Mouse (Mus musculus) embryo, embryonic 11 days (tissue): ENCODE results near the gene Gm38100.

Source experiments
- DNase-seq: peaks from one replicate; pipeline ENCODE4 v3.0.0-alpha.2; 2015

The Gm38100 gene

DNA sequence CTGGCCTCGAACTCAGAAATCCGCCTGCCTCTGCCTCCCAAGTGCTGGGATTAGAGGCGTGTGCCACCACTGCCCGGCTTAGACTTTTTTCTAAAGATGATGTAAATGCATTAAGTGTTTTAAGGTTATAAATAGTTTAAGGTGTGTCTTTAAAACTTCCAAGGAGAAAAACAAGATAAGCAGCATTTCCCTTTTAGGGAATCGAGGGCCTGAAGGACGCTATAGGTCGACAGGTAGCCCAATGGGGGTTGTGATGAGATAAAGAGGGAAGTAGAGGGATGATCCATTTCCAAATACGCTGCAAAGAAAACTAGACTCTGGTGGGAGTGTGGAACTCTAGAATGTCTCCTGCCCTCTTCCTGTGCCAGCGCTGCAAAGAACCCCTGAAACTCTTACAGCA, at the start of gene Gm38100:
Gm38100 (plus strand) TSS at position 301 of the 400 bp plus-strand sequence.
- DNase-seq = no peak

- DNase-seq = no peak
Measured at GRCm38 (mm10) chr1:175870716-175871115, 49.4 kb upstream of the Gm38100 start.

DNA sequence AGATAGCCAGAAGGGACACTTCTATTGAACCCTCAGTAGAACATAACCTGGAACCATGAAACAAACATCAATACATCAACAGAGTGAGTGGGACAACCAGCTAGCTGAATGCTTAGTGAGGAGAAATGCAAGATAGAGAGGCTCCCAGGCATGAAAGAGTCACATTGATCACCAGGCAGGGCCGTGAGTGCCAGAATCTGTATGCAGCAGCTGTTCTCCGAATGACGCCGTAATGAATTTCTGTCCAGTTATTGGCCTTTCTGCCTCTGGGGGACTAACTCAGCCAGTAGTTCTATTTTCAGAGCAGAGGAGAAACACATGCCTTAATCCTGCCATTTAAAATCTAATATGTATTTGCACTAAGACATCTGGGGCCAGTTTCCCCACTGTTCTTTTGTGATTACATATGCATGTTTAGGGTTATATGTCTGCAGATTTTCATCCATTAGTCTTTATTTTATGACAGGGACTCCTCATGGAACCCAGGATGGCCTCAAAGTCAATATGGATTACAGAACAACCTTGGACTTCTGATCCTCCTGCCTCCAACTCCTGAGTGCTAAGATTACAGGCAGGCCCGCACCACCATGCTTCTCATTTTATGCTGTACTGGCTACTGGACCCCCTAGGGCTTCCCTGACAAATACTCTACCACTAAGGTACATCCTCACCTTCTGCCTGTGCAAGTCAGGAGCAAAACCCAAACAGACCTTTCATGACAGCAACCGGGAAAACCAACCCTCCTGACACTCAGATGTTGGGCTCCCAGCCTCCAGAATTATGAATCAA, 47.9 kb upstream of the Gm38100 start:
- DNase-seq = no peak

DNA sequence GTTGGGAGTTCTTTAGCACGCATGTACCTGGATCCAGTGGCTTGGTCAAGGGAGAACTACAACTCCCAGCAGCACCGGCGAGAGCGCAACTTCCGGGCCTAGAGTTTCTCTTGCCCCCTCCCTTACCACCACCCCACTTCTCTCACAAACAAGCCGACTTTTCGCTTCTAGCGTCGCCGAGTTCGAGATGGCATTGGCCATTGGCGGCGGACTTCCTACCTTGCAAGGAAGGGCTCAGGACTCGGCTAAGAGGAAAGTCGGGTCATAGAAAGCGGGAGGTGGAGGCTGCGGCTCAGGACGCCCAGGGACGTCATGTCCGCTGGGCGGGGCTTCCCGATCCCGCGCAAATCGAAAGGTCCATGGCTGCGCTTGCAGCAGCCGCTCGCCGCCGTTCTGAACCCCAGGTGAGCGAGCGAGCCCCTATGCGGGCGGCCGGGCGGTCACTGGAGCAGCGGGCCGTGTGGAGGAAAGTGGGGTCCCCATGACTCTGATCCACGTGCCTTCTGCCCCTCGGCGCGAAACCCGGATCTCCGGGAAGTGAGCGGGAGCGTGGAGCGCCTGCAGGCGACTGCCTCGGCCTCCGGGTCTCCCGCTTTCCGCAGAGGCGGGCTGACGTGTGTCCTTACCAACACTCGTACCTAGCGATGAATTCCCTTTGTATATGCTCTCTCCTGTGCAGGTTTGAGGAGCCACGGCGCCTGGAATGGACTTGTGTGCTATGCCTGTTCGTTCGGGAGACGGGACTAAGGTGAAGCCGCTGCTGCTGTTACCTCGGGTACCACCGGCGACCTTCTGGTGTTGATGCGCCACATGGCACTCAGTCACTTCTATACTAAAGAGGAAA, 39.5 kb upstream of the Gm38100 start, which contains the start of gene Exo1:
Exo1 (plus strand) TSS at position 129 of the 844 bp plus-strand sequence.
- DNase-seq = peak; percentile 93

- no peak for DNase-seq
Measured at GRCm38 (mm10) chr1:175883398-175883797, 36.7 kb upstream of the Gm38100 start.

DNA sequence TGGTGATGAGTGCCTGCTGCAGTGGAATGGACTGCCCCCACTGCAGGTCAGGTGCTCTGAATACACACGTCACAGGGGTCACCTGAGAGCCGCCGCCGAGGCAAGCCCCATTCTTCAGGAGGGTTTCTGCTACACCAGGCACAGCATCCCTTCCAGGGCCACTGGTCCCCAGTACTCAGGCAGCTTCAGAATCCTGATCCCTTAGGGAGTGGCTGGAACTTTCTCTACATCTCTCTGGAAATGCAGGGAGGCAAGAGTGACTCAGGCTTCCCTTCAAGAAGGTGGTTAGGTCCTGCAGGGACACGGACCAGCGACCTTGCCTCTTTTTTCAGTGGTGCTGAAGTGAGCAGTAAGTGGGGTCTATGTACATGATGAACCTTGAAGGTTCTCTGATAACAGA, 26.9 kb upstream of the Gm38100 start:
- no peak for DNase-seq

DNA sequence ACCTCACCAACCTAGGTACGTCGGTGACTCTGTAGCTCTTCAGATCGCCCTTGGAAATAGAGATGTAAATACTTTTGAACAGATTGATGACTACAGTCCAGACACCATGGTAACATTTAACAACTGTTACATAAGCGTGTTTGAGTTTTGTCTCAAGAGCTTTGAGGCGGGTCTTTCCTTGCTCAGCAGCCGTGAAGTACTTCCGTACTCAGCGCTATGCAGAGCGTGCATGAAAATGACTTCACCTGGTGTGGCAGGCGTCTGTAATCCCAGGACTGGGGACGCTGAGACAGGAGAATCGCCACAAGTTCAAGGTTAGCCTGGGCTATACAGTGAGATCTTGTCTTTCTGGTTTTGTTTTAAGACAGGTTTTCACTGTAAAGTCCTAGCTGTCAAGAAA, 26.4 kb upstream of the Gm38100 start:
- DNase-seq = no peak

- no peak for DNase-seq
Measured at GRCm38 (mm10) chr1:175911207-175911606, 8.9 kb upstream of the Gm38100 start.

DNA sequence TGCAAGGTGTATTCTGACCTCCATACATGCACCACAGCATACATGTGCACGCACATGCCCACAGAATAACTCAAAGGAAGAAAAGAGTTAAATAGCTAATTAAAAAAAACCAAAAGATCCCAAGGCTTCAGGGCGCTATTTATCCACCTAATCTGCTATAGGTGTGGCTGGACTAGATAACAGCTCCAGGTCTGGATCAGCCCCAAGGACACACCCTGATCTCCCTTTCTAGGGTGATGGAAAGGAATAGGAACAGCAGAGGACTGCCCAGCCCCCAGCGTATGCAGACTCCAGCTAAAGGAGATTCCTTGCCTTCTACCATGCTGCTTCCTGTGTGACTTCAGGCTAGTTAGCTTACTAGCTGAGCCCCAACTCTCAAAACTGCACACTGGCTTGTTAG, 8.1 kb upstream of the Gm38100 start:
- DNase-seq = no peak

- no peak for DNase-seq
Measured at GRCm38 (mm10) chr1:175913728-175914303, 6.3 kb upstream of the Gm38100 start.

- no peak for DNase-seq
Measured at GRCm38 (mm10) chr1:175921091-175921490, 962 bp downstream of the Gm38100 start.

DNA sequence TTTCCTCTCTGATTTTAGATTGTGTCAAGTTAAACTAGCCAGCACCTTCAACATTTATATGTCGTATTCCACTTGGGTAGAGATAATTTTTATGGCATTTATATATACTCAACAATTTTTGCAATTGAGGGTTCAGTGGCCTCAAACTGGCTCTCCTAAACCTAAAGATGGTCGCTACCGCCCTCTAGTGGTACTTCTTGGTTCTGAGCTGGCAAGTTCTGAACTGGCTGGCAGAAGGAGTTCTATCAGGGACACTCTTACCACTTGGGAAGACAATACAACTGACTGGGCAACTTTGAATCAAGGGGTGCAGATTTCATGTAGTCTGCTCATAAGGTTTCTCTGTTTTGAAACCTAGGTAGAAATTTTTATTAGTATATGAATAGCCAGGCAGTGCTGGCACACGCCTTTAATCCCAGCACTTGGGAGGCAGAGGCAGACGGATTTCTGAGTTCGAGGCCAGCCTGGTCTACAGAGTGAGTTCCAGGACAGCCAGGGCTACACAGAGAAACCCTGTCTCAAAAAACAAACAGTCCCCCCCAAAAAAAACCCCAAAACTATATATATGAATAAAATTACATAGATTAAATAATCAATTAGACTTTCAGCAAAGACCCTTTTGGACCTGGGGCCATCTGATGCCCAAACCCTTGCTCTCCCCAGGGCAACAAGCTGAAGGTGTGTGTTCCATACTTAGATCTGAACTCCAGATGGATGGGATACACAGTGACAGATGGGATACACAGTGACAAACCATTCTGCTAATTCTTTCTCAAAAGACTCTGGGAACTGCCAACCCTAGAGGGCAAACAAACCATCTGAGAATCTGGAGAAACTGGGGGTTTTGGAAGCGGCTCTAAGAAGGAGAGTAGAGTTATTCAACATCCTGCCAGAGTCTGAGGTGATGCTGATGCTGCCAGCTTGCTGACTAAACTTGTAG, 4.0 kb downstream of the Gm38100 start:
- DNase-seq = peak; percentile 79

DNA sequence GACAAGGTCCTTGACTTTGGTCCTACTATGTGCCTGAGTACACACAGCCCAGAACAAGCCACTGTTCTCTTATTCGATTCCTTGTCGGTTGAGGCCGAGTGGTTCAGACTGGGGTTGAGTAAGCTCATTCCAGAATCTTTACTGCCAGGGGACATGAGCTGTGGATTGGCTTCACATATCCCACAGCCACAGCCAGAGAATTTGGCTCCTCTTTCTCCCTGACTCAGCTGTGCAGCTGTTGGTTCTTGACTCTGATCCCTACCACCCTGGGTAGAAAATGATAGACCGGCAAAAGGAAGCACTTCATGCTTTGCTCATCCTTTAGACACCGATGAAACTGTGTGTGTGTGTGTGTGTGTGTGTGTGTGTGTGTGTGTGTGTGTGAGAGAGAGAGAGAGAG, 11.3 kb downstream of the Gm38100 start:
- DNase-seq = no peak

DNA sequence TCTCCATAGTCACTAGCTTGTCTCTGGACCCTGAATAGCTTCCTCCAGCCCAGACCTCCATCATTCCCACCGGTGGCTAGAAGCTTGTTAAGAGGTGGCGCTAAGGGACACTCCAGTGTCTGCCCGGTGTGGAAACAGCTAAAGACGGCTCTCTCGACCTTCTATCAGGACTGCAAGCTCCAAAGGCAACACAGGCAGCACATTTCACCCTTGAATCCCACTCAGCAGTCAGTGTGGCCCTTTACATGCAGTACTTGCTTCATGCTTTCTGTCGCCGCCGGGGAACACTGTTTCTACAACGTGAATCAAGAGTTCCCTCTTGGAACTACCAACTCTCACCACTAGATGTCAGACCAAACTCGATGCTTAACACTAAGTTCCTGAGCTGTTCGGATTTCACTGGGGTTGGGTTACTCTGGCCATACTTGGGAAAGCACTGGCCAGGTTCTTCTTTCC, 16.2 kb downstream of the Gm38100 start:
- peak; percentile 91 for DNase-seq

DNA sequence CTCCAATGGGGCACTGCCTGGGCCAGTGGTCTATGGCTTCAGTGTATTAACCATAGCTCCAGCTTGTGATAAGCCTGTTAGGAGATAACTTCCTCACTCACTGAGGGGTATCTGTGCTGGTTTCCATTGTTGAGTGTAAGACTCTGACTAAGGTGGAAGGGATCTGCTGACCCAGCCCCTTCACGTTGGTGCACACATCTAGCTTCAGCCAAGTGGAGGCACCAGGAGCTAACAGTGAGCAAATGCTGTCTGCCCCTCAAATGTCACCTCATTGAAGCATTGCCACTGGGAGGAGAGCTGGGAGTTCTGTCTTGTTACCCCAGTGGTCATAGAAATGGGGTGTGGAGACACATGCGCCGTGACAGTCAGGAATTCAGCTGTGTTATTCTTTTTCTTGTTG, 18.6 kb downstream of the Gm38100 start:
- DNase-seq = no peak

DNA sequence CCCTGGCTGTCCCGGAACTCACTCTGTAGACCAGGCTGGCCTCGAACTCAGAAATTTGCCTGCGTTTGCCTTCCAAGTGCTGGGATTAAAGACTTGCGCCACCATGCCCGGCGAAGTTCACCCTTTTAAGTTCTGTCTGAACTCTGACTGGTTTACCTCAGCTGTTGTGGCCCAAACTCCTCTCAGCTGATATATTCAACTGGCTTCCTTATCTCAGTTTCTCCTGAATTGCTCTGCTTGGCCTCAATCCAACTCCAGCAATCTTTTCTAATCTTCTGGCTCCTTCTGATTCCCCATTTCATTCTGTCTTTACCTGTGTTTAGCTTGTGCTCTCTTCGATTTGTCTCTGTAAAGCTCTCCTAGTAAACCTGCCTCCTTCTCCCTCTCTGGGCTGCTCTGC, 23.0 kb downstream of the Gm38100 start:
- no peak for DNase-seq

DNA sequence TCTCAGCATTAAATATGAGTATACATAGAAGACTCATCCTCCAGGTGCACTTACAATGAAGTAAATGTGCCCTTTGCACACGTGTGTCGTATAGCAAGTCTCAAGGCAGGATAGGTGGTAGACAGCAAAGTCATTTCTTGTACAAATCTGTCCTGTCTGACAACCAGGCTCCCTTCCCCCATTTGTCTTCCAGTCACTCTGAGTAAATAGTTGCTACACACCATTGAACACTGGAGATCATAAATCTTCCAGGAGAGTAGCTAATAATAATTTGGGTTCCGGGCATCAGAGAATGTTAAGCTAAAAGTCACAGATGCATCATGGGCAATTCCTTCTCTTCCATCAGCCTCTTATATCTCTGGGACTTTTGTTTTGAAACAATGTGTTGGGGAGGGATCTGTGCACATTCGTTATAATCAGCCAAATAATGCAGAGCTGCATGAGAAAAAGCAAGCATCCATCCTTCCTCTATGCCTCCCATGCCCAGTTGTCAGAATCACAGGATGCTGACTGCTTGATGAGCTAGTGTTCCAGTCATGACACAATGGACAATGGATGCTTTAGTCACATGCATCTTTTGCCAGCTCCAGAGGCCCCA, 26.7 kb downstream of the Gm38100 start:
- no peak for DNase-seq

GRCm38 (mm10) chr1:175950421-175950820, 30.3 kb downstream of the Gm38100 start:
- no peak for DNase-seq

DNA sequence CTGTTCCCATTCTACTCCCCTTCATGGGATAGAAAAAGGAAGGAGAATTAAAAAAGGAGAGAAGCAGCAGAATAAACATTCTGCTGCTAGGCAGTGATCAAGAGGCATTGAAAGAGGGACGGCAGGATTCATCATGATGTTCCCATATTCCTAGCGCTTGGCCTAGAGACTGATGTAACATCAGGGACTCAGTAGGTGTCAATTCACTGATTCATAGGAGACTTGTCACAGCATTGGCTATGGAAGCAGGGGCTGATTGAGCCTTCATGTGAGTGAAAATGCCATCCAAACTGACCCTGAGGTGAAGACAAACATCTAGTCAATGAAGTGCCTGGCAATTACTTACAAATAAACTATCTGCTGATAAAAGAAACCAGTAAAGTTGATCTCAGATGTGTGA, 30.7 kb downstream of the Gm38100 start:
- DNase-seq = no peak

DNA sequence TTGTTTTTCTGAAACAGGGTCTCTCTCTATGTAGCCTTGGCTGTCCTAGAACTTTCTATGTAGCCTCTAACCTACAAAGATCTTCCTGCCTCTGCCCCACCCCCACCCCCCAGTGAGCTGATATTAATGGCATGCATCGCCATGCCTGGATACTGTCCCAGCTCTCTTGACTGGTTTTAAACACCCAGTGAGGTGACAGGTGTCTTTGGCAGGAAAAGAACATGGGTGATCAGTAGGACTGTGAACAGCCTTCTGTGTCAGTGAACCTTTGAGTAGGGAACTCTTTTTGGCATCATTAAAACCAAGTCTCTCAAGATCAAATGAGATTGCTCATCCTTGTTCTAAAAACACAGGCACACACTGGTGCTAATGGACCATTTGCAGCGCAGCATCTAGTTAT, 41.7 kb downstream of the Gm38100 start:
- no peak for DNase-seq

DNA sequence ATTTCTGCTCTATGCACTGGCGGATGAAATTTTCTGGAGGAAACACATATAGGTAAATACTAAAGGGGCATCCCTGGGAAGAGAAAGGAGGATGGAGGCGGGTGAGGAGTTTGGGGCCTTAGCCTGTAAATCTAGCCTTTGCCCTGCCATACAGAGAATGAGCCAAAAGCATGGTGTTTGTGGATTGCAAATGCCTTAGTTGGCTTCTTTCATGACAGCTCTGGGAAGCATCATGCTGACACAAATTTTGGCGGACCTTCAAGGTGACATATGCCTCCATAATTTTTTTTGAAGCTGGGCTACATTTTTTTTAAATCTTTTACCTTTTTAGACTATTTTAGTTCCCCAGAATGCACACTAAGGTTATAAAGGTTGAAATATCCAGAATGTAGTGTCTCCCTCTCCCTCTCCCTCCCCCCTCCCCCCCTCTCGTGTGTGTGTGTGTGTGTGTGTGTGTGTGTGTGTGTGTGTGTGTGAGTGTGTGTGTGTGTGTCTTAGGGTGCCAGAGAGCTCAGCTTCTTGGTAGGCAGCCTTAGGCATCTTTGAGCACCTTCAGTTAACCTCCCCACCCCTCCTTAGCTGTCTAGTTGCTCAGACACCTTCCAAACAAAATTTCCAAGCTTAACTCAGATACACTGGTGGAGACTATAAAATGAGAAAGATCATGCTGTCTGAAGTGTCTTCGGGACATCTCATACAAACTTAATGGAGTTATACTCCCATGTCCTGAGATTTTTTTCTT, 47.0 kb downstream of the Gm38100 start:
- no peak for DNase-seq
